Mouse (Mus musculus) B cell, adult 62 days (primary cell): ENCODE measurements around the gene Tmem130. TPM values are rescaled to one million over a fixed set of nuclear protein-coding genes. Genes with fewer than 3 reads are reported as not detected.

ENCODE experiments used
- total RNA-seq: library from RNA; stranded (reverse); gene quantifications from 4 replicates; pipeline ENCODE4 v1.2.4, GENCODE M21; 2023

Tmem130 gene
- not detected in 4 replicates for total RNA-seq

DNA sequence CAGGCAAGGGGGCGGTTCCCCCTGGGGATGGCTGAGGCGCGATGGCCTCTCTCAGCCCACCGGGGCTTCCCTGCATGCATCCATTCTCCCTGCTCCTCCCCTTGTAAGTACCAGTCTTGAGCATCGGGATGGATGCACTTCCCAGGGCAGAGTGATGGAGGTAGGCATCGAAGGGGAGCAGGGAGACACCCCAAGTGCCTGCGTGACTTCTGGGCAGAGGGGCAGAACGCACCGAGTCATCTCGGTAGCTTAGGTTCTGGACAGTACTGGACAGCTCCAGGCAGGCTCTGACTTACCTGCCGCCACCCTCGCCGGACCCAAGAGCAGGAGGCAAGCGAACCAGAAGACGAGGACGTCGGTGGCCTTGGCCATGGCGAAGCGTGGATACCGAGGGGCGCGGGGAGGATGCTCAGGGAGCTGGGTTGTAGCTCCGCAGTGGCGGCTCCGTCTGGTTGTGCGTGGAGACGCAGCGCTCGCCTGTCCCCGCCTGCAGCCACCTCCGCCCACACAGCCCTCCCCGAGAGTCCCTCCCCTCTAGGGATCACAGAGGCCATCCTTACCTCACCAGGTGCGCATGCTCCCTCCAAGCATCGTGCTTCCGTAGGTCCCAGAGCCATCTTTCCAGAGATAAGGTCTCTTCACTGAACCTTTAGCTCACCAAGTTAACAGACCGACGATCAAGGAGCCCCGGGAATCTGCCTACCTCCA is at the start of gene Tmem130:
Tmem130 (minus strand) TSS at position 658 of the 708 bp plus-strand sequence.

DNA sequence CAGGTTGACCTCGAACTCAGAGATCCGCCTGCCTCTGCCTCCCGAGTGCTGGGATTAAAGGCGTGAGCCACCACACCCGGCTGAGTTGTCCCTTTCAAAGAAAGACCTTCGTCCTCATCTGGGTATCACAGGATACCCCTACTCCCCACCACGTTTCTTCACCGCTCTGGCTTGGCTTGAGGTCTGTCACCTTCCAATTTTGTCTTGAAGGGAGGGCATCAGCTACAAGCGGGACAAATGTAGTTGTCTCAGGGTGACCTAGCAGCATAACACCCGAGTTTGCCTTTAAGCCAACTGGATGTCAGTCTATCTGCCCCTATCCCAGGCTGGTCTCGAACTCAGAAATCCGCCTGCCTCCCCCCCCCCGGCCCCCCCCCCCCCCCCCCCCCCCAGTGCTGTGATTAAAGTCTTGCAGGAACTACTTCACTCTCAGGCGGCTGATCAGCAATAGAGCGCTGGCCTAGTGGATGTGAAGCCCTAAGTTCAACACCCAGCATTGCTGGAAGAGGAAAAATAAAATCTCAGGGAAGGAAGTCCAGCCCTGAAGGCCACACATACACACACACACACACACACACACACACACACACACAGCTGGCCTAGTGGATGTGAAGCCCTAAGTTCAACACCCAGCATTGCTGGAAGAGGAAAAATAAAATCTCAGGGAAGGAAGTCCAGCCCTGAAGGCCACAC is 5.6 kb upstream of the Tmem130 start, which contains the start of gene Trrap:
Trrap (plus strand) TSS at position 627 of the 693 bp plus-strand sequence.

Other genes starting within 250 kb of the Tmem130 start
- gene Nptx2, start 215.9 kb downstream of the Tmem130 start, total RNA-seq = not detected in 4 replicates
- 137 to 163 TPM (median 155 TPM) in 4 replicates for gene Trrap, start 5.9 kb upstream of the Tmem130 start, total RNA-seq
- gene Smurf1, start 204.0 kb upstream of the Tmem130 start, total RNA-seq = 22.4 to 27.4 TPM (median 25.2 TPM) in 4 replicates